Mouse (Mus musculus) forebrain, embryonic 16.5 days (tissue): ENCODE measurements at regions not wholly inside any gene's neighbourhood (a gene's known extent, or its start where the extent isn't known, plus 50 kb on each side); places are given as distances from the start of the nearest gene placed in this dataset.

Experiments
- ATAC-seq: fragments of 200-750 bp; cut with Nextera tagmentation; 2 replicates; pipeline ENCODE4 v1.8.0; 2017; ENCODE audit warnings: mild to moderate bottlenecking, moderate library complexity
- H3K27ac ChIP-seq: fragments of 300-500 bp; sonication (generic); 2 replicates; pipeline ENCODE4 v1.5.1; 2014; ENCODE audit warnings: low read length, control low read depth
- H3K27me3 ChIP-seq: fragments of 300-500 bp; sonication (generic); replicated peaks from 2 replicates; pipeline ENCODE4 v1.6.1; 2014; ENCODE audit warnings: low read length; ENCODE audit not compliant: control insufficient read depth, insufficient read depth
- H3K36me3 ChIP-seq: fragments of 300-500 bp; sonication (generic); 2 replicates; pipeline ENCODE4 v1.6.1; 2014; ENCODE audit not compliant: control insufficient read depth, insufficient read depth
- H3K4me1 ChIP-seq: fragments of 300-500 bp; sonication (generic); replicated peaks from 2 replicates; pipeline ENCODE4 v1.6.1; 2014; ENCODE audit warnings: low read length; ENCODE audit not compliant: control insufficient read depth, insufficient read depth
- H3K4me2 ChIP-seq: fragments of 300-500 bp; sonication (generic); 2 replicates; pipeline ENCODE4 v1.6.1; 2014; ENCODE audit warnings: mild to moderate bottlenecking, low read length, control low read depth
- H3K4me3 ChIP-seq: fragments of 300-500 bp; sonication (generic); replicated peaks from 2 replicates; pipeline ENCODE4 v1.5.1; 2014; ENCODE audit warnings: mild to moderate bottlenecking, low read length, control low read depth
- H3K9ac ChIP-seq: fragments of 300-500 bp; sonication (generic); replicated peaks from 2 replicates; pipeline ENCODE4 v1.6.1; 2014; ENCODE audit warnings: low read depth, low read length, control low read depth
- H3K9me3 ChIP-seq: fragments of 300-500 bp; sonication (generic); 2 replicates; pipeline ENCODE4 v1.6.1; 2016; ENCODE audit warnings: low read length; ENCODE audit not compliant: control insufficient read depth
- WGBS: fragments of 180-500 bp; shearing (Covaris S2); extraction: QIAGEN DNeasy Blood & Tissue Kit; methylation state at CpG from one replicate; pipeline ENCODE4 v1.1.7; 2014; 5-methylcytosine and 5-hydroxymethylcytosine counted together

GRCm38 (mm10) chr2:137363006-137363405, 246.6 kb upstream of the Jag1 start:
- Histone ChIP-seq H3K4me1 (no peaks in the 10 kb centered on the region), H3K4me2 (no peak overlapping the region), H3K36me3 (no peaks in the 10 kb centered on the region), H3K9ac (no peak overlapping the region), H3K9me3 (no peaks in the 10 kb centered on the region), H3K27ac (no peak overlapping the region), H3K27me3 (no peaks in the 10 kb centered on the region), H3K4me3 (no peak overlapping the region)
- ATAC-seq: no peak
- 87% methylated on average over 2 of the region's 2 CpGs for whole genome bisulfite sequencing

- no peak overlapping the region for H3K4me3 ChIP-seq
- H3K9ac ChIP-seq: no peak overlapping the region
- 55% methylated on average over 13 of the region's 13 CpGs for WGBS
- no peak overlapping the region for H3K27ac ChIP-seq
- no peaks in the 10 kb centered on the region for H3K27me3 ChIP-seq
- H3K9me3 ChIP-seq: no peaks in the 10 kb centered on the region
- H3K36me3 ChIP-seq: no peaks in the 10 kb centered on the region
- H3K4me2 ChIP-seq: peak overlapping the region; percentile 6
- ATAC-seq: no peak
- peaks cover 6% of the 10 kb centered on the region for H3K4me1 ChIP-seq
Measured at GRCm38 (mm10) chr2:137357181-137357738, 240.8 kb upstream of the Jag1 start.

- Histone ChIP-seq H3K27ac (no peak overlapping the region), H3K9me3 (no peaks in the 10 kb centered on the region), H3K27me3 (no peaks in the 10 kb centered on the region), H3K4me3 (no peak overlapping the region), H3K4me2 (no peak overlapping the region), H3K36me3 (no peaks in the 10 kb centered on the region), H3K9ac (no peak overlapping the region), H3K4me1 (no peaks in the 10 kb centered on the region)
- WGBS: 61% methylated on average over 2 of the region's 2 CpGs
- ATAC-seq: no peak
Measured at GRCm38 (mm10) chr2:137343736-137344135, 227.3 kb upstream of the Jag1 start.

GRCm38 (mm10) chr2:137329995-137330394, 213.6 kb upstream of the Jag1 start:
- Histone ChIP-seq H3K9me3 (no peaks in the 10 kb centered on the region), H3K4me2 (no peak overlapping the region), H3K9ac (no peak overlapping the region), H3K4me3 (no peak overlapping the region), H3K36me3 (no peaks in the 10 kb centered on the region), H3K27me3 (no peaks in the 10 kb centered on the region), H3K4me1 (no peaks in the 10 kb centered on the region), H3K27ac (no peak overlapping the region)
- ATAC-seq: no peak
- 95% methylated on average over 8 of the region's 8 CpGs for WGBS

- WGBS: 53% methylated on average over 5 of the region's 5 CpGs
Measured at GRCm38 (mm10) chr2:137323445-137323844, 207.0 kb upstream of the Jag1 start.

GRCm38 (mm10) chr2:137310511-137310910, 194.1 kb upstream of the Jag1 start:
- H3K4me1 ChIP-seq: no peaks in the 10 kb centered on the region
- H3K4me3 ChIP-seq: no peak overlapping the region
- H3K9me3 ChIP-seq: no peaks in the 10 kb centered on the region
- H3K27me3 ChIP-seq: no peaks in the 10 kb centered on the region
- ATAC-seq: no peak
- no peak overlapping the region for H3K27ac ChIP-seq
- no peaks in the 10 kb centered on the region for H3K36me3 ChIP-seq
- WGBS: 56% methylated on average over 4 of the region's 4 CpGs
- no peak overlapping the region for H3K9ac ChIP-seq
- H3K4me2 ChIP-seq: no peak overlapping the region

More at GRCm38 (mm10) chr2:137323445-137323844, 207.0 kb upstream of the Jag1 start:
- H3K4me1 ChIP-seq: no peaks in the 10 kb centered on the region
- H3K27ac ChIP-seq: no peak overlapping the region
- no peak overlapping the region for H3K4me3 ChIP-seq
- no peak overlapping the region for H3K9ac ChIP-seq
- H3K4me2 ChIP-seq: no peak overlapping the region
- ATAC-seq: no peak
- H3K36me3 ChIP-seq: no peaks in the 10 kb centered on the region
- no peaks in the 10 kb centered on the region for H3K9me3 ChIP-seq
- H3K27me3 ChIP-seq: no peaks in the 10 kb centered on the region

- Histone ChIP-seq H3K9ac (no peak overlapping the region), H3K36me3 (no peaks in the 10 kb centered on the region), H3K27ac (no peak overlapping the region), H3K4me3 (no peak overlapping the region), H3K4me2 (no peak overlapping the region), H3K4me1 (no peaks in the 10 kb centered on the region), H3K9me3 (no peaks in the 10 kb centered on the region), H3K27me3 (no peaks in the 10 kb centered on the region)
- no peak for ATAC-seq
- WGBS: 88% methylated on average over 9 of the region's 9 CpGs
Measured at GRCm38 (mm10) chr2:137308116-137308515, 191.7 kb upstream of the Jag1 start.

- H3K4me2 ChIP-seq: no peak overlapping the region
- ATAC-seq: no peak
Measured at GRCm38 (mm10) chr2:137301474-137302267, 185.2 kb upstream of the Jag1 start.

GRCm38 (mm10) chr2:137289231-137289630, 172.8 kb upstream of the Jag1 start:
- H3K4me1 ChIP-seq: no peaks in the 10 kb centered on the region
- H3K36me3 ChIP-seq: no peaks in the 10 kb centered on the region
- no peak overlapping the region for H3K9ac ChIP-seq
- no peak for ATAC-seq
- no peaks in the 10 kb centered on the region for H3K27me3 ChIP-seq
- H3K27ac ChIP-seq: no peak overlapping the region
- no peaks in the 10 kb centered on the region for H3K9me3 ChIP-seq
- H3K4me3 ChIP-seq: no peak overlapping the region
- WGBS: 64% methylated on average over 3 of the region's 3 CpGs
- no peak overlapping the region for H3K4me2 ChIP-seq

More at GRCm38 (mm10) chr2:137301474-137302267, 185.2 kb upstream of the Jag1 start:
- WGBS: 77% methylated on average over 4 of the region's 4 CpGs
- no peaks in the 10 kb centered on the region for H3K4me1 ChIP-seq
- H3K9ac ChIP-seq: no peak overlapping the region
- H3K4me3 ChIP-seq: no peak overlapping the region
- no peak overlapping the region for H3K27ac ChIP-seq
- H3K27me3 ChIP-seq: no peaks in the 10 kb centered on the region
- H3K9me3 ChIP-seq: no peaks in the 10 kb centered on the region
- H3K36me3 ChIP-seq: no peaks in the 10 kb centered on the region
